Mouse (Mus musculus): ENCODE measurements around the gene Gpsm3.
"Not testable (repeated sequence)": the region's sequence is repeated elsewhere in the genome, so short reads cannot be mapped to it uniquely, and the experiment has no call there.

The Gpsm3 gene

GRCm38 (mm10) chr17:34589681-34590101 is at the start of gene Gpsm3:
TSS of gene Gpsm3 (plus strand) at chr17:34589806.
- DNase-seq, result peak; percentile 72 to 76

GRCm38 (mm10) chr17:34543567-34543966 is 46.0 kb upstream of the Gpsm3 start:
- DNase-seq, result not testable (repeated sequence)

- no peak for DNase-seq
Observed at GRCm38 (mm10) chr17:34546797-34547196, 42.8 kb upstream of the Gpsm3 start.

GRCm38 (mm10) chr17:34547601-34548000 is 42.0 kb upstream of the Gpsm3 start:
- DNase-seq, result no peak

- DNase-seq, result no peak
Observed at GRCm38 (mm10) chr17:34549156-34549555, 40.5 kb upstream of the Gpsm3 start.

- no peak for DNase-seq
Observed at GRCm38 (mm10) chr17:34549843-34550242, 39.8 kb upstream of the Gpsm3 start.

- peak; percentile 81 to 87 for DNase-seq
Observed at GRCm38 (mm10) chr17:34555483-34555882, 34.1 kb upstream of the Gpsm3 start.

- DNase-seq, result no peak
Observed at GRCm38 (mm10) chr17:34556406-34556805, 33.2 kb upstream of the Gpsm3 start.

- no peak for DNase-seq
Observed at GRCm38 (mm10) chr17:34557411-34557810, 32.2 kb upstream of the Gpsm3 start.

- DNase-seq, result peak in 1 of 2 experiments; percentile 29
Observed at GRCm38 (mm10) chr17:34559116-34559515, 30.5 kb upstream of the Gpsm3 start.

GRCm38 (mm10) chr17:34559895-34560294 is 29.7 kb upstream of the Gpsm3 start:
- DNase-seq, result no peak

- DNase-seq, result no peak
Observed at GRCm38 (mm10) chr17:34560438-34560837, 29.2 kb upstream of the Gpsm3 start.

- DNase-seq, result no peak
Observed at GRCm38 (mm10) chr17:34561200-34561599, 28.4 kb upstream of the Gpsm3 start.

GRCm38 (mm10) chr17:34562595-34562994 is 27.0 kb upstream of the Gpsm3 start:
- DNase-seq, result no peak

- DNase-seq, result no peak
Observed at GRCm38 (mm10) chr17:34563354-34563753, 26.3 kb upstream of the Gpsm3 start.

GRCm38 (mm10) chr17:34564003-34564421 is 25.6 kb upstream of the Gpsm3 start, which contains the start of gene Notch4:
TSS of gene Notch4 (plus strand) at chr17:34564268.
- peak; percentile 73 to 83 for DNase-seq

- peak; percentile 73 to 82 for DNase-seq
Observed at GRCm38 (mm10) chr17:34564796-34565195, 24.8 kb upstream of the Gpsm3 start.

- DNase-seq, result no peak
Observed at GRCm38 (mm10) chr17:34567311-34567710, 22.3 kb upstream of the Gpsm3 start.

GRCm38 (mm10) chr17:34568421-34568820 is 21.2 kb upstream of the Gpsm3 start:
- no peak for DNase-seq

GRCm38 (mm10) chr17:34569919-34570318 is 19.7 kb upstream of the Gpsm3 start:
- DNase-seq, result no peak

GRCm38 (mm10) chr17:34571875-34572274 is 17.7 kb upstream of the Gpsm3 start:
- DNase-seq, result no peak

- DNase-seq, result no peak
Observed at GRCm38 (mm10) chr17:34572361-34572760, 17.2 kb upstream of the Gpsm3 start.

- no peak for DNase-seq
Observed at GRCm38 (mm10) chr17:34576577-34576976, 13.0 kb upstream of the Gpsm3 start.

- no peak for DNase-seq
Observed at GRCm38 (mm10) chr17:34578070-34578469, 11.5 kb upstream of the Gpsm3 start.

- DNase-seq, result no peak
Observed at GRCm38 (mm10) chr17:34582528-34582927, 7.1 kb upstream of the Gpsm3 start.

All from lung, adult 18-20 months (tissue).